Mouse (Mus musculus) embryonic facial prominence, embryonic 14.5 days (tissue): ENCODE data around the gene Fkbp10. TPM values are rescaled to one million over a fixed set of nuclear protein-coding genes. Genes with fewer than 3 reads are reported as not detected.

Source experiments
- ATAC-seq: fragments of 200-750 bp; cut with Nextera tagmentation; 2 replicates; pipeline ENCODE4 v1.8.0; 2017; ENCODE audit warnings: low read depth, moderate number of reproducible peaks, moderate TSS enrichment
- DNase-seq: peaks from one replicate; pipeline ENCODE4 v3.0.0-alpha.2; 2015; ENCODE audit warnings: low spot score
- H3K27ac ChIP-seq: fragments of 300-500 bp; sonication (generic); replicated peaks from 2 replicates; pipeline ENCODE4 v1.5.1; 2014; ENCODE audit warnings: low read depth, mild to moderate bottlenecking, low read length, moderate library complexity
- H3K27me3 ChIP-seq: fragments of 300-500 bp; sonication (generic); replicated peaks from 2 replicates; pipeline ENCODE4 v1.6.1; 2014; ENCODE audit warnings: low read length; ENCODE audit not compliant: control insufficient read depth, insufficient read depth
- H3K36me3 ChIP-seq: fragments of 300-500 bp; sonication (generic); 2 replicates; pipeline ENCODE4 v1.6.1; 2014; ENCODE audit warnings: low read length, mixed read lengths; ENCODE audit not compliant: control insufficient read depth, insufficient read depth
- H3K4me1 ChIP-seq: fragments of 300-500 bp; sonication (generic); 2 replicates; pipeline ENCODE4 v1.6.1; 2014; ENCODE audit warnings: antibody characterized with exemption, low read length; ENCODE audit not compliant: control insufficient read depth, insufficient read depth
- H3K4me2 ChIP-seq: fragments of 300-500 bp; sonication (generic); 2 replicates; pipeline ENCODE4 v1.6.1; 2014; ENCODE audit warnings: low read depth, mild to moderate bottlenecking, low read length, moderate library complexity, mixed read lengths
- H3K4me3 ChIP-seq: fragments of 300-500 bp; sonication (generic); 2 replicates; pipeline ENCODE4 v1.5.1; 2014; ENCODE audit warnings: low read depth, mild to moderate bottlenecking, low read length
- H3K9ac ChIP-seq: fragments of 300-500 bp; sonication (generic); 2 replicates; pipeline ENCODE4 v1.6.1; 2014; ENCODE audit warnings: low read depth, mild to moderate bottlenecking, low read length, moderate library complexity, mixed read lengths
- H3K9me3 ChIP-seq: fragments of 300-500 bp; sonication (generic); 2 replicates; pipeline ENCODE4 v1.6.1; 2016; ENCODE audit warnings: low read length; ENCODE audit not compliant: control insufficient read depth
- WGBS: fragments of 180-500 bp; shearing (Covaris S2); extraction: QIAGEN DNeasy Blood & Tissue Kit; methylation state at CpG from one replicate; pipeline ENCODE4 v1.1.7; 2014; 5-methylcytosine and 5-hydroxymethylcytosine counted together
- polyA plus RNA-seq: library from polyadenylated mRNA; unstranded; fragments of >200 nt; fragmentation: Nextera tagmentation; extraction: Ambion mirVana; gene quantifications from 2 replicates; pipeline ENCODE4 v1.2.1, GENCODE M21; 2014

Gene Fkbp10
- polyA plus RNA-seq, 1 experiment from 2014 or later: 208 TPM

- Histone ChIP-seq H3K27ac (peak overlapping the region; percentile 93; the same call in 1 of the 2 replicates), H3K36me3 (peaks cover 32% of the 10 kb centered on the region), H3K9ac (peak overlapping the region; percentile 89), H3K4me2 (peak overlapping the region; percentile 64), H3K9me3 (no peaks in the 10 kb centered on the region), H3K27me3 (no peaks in the 10 kb centered on the region), H3K4me3 (peak overlapping the region; percentile 76), H3K4me1 (peaks cover 32% of the 10 kb centered on the region)
- DNase-seq: no peak
- ATAC-seq: no peak
- WGBS: 61% methylated on average over 11 of the region's 11 CpGs
Observed at GRCm38 (mm10) chr11:100413541-100413940, 2.0 kb upstream of the Fkbp10 start.

- Histone ChIP-seq H3K4me1 (peaks cover 32% of the 10 kb centered on the region), H3K4me3 (peak within 1 kb of the TSS; percentile 76), H3K4me2 (peak within 1 kb of the TSS; percentile 64), H3K36me3 (peaks cover 29% of the 10 kb centered on the region), H3K27me3 (no peaks in the 10 kb centered on the region), H3K9ac (peak within 1 kb of the TSS; percentile 89), H3K9me3 (no peaks in the 10 kb centered on the region), H3K27ac (peak within 1 kb of the TSS; percentile 93)
- WGBS: under 1% methylated on average over 31 of the region's 93 CpGs
- peak; percentile 96 for ATAC-seq
- peak; percentile 97 for DNase-seq
Observed at GRCm38 (mm10) chr11:100414021-100414913, 1.2 kb upstream of the Fkbp10 start, which contains the start of gene P3h4. Gene P3h4, minus strand, starts transcription at chr11:100414836.

- Histone ChIP-seq H3K36me3 (peaks cover 64% of the 10 kb centered on the region), H3K9ac (no peak overlapping the region), H3K4me3 (no peak overlapping the region), H3K4me2 (no peak overlapping the region), H3K4me1 (peaks cover 9% of the 10 kb centered on the region; the same call in 1 of the 2 replicates), H3K27me3 (no peaks in the 10 kb centered on the region), H3K27ac (no peak overlapping the region), H3K9me3 (no peaks in the 10 kb centered on the region)
- no peak for ATAC-seq
- DNase-seq: no peak
- 60% methylated on average over 6 of the region's 8 CpGs for WGBS
Observed at GRCm38 (mm10) chr11:100421537-100421936, 6.0 kb downstream of the Fkbp10 start.

- H3K36me3 ChIP-seq: peaks cover 62% of the 10 kb centered on the region
- DNase-seq (no peak), ATAC-seq (no peak)
- no peaks in the 10 kb centered on the region for H3K9me3 ChIP-seq
- H3K4me2 ChIP-seq: no peak overlapping the region
- no peaks in the 10 kb centered on the region for H3K27me3 ChIP-seq
- no peak overlapping the region for H3K27ac ChIP-seq
- no peaks in the 10 kb centered on the region for H3K4me1 ChIP-seq
- H3K4me3 ChIP-seq: no peak overlapping the region
- H3K9ac ChIP-seq: no peak overlapping the region
- 91% methylated on average over 7 of the region's 7 CpGs for WGBS
Observed at GRCm38 (mm10) chr11:100423836-100424235, 8.3 kb downstream of the Fkbp10 start.

- DNase-seq: peak; percentile 59
- H3K27ac ChIP-seq: no peak overlapping the region
- H3K4me1 ChIP-seq: no peaks in the 10 kb centered on the region
- H3K9me3 ChIP-seq: no peaks in the 10 kb centered on the region
- peaks cover 63% of the 10 kb centered on the region for H3K36me3 ChIP-seq
- no peaks in the 10 kb centered on the region for H3K27me3 ChIP-seq
- no peak overlapping the region for H3K4me2 ChIP-seq
- 42% methylated on average over 7 of the region's 7 CpGs for WGBS
- no peak overlapping the region for H3K9ac ChIP-seq
- no peak overlapping the region for H3K4me3 ChIP-seq
- ATAC-seq: no peak
Observed at GRCm38 (mm10) chr11:100425851-100426250, 10.4 kb downstream of the Fkbp10 start.

- H3K36me3 ChIP-seq: peaks cover 57% of the 10 kb centered on the region
- DNase-seq (no peak), ATAC-seq (no peak)
- H3K27me3 ChIP-seq: no peaks in the 10 kb centered on the region
- no peak overlapping the region for H3K9ac ChIP-seq
- no peak overlapping the region for H3K27ac ChIP-seq
- no peaks in the 10 kb centered on the region for H3K9me3 ChIP-seq
- no peak overlapping the region for H3K4me2 ChIP-seq
- no peaks in the 10 kb centered on the region for H3K4me1 ChIP-seq
- WGBS: 87% methylated on average over 3 of the region's 3 CpGs
- no peak overlapping the region for H3K4me3 ChIP-seq
Observed at GRCm38 (mm10) chr11:100426820-100427219, 11.3 kb downstream of the Fkbp10 start.

DNA sequence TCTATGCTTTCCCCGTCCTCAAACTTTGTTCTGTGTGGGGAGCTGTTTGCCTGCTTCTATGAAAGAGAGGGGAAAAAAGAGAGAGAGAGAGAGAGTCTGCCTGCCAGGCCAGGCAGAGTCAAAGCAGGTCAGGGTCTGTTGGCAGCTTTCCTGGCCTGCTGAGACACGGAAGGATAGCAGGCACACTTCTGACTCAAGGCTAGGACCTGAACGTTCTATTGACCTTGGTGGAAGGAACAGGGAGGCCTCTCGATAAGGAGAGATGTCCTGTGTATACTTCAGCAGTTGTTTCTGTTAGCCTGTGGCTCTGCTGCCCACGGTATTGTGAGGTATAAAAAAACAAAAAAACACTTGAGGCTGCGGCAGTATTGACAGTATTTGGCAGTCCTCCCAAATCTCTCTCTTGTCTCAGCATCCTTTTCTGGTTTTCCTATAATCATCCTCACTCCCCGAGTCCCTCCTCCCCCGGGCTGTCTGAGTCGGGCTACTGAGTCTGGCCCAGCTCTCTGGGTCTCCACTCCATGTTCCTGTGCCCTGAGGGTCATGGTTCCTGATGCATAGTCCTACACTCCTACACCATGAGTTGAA lies 13.2 kb downstream of the Fkbp10 start:
- Histone ChIP-seq H3K27me3 (no peaks in the 10 kb centered on the region), H3K4me3 (no peak overlapping the region), H3K9me3 (no peaks in the 10 kb centered on the region), H3K27ac (no peak overlapping the region), H3K4me2 (no peak overlapping the region), H3K4me1 (no peaks in the 10 kb centered on the region), H3K36me3 (peaks cover 51% of the 10 kb centered on the region), H3K9ac (no peak overlapping the region)
- no peak for DNase-seq
- 65% methylated on average over 9 of the region's 9 CpGs for WGBS
- no peak for ATAC-seq

DNA sequence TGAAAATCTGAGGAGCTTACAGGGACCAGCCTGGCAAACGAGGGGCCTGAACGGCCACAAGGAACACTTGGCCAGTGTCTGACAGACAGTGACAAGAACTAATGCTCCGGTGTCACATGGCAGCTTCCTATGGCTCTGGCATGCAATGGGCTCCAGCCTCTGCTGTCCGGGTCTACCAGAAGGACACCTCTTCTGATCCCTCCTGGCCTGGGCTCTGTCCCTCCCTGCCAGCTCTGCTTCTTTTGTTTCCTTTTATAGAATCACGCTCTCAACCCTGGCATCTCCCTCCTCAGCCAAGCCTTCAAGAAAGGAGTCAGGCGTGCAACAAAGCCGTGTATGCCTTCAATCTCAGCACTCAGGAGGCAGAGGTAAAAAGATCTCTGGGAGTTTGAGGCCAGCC lies 14.6 kb downstream of the Fkbp10 start:
- Histone ChIP-seq H3K36me3 (peaks cover 51% of the 10 kb centered on the region), H3K4me1 (no peaks in the 10 kb centered on the region), H3K9me3 (no peaks in the 10 kb centered on the region), H3K4me2 (no peak overlapping the region), H3K9ac (no peak overlapping the region), H3K4me3 (no peak overlapping the region), H3K27ac (no peak overlapping the region), H3K27me3 (no peaks in the 10 kb centered on the region)
- DNase-seq: no peak
- no peak for ATAC-seq
- WGBS: 93% methylated on average over 7 of the region's 7 CpGs
